Mouse (Mus musculus): Measurements from ENCODE around the gene Gsto1.

GRCm38 (mm10) chr19:47864051-47864450 lies 9.3 kb downstream of the Gsto1 start:
- TF ChIP-seq EP300 (IDR thresholded peaks at IDR 0.05; ENCODE audit: low read depth in 1 of 2, low read length in 2 of 2) (no peak), ZNF384 (IDR thresholded peaks at IDR 0.05; ENCODE audit: low read depth, low read length) (no peak), CTCF (IDR thresholded peaks at IDR 0.05 in 2 of 3, conservative IDR thresholded peaks at IDR 0.05 in 1 of 3; ENCODE audit: control insufficient read depth in 1 of 3, insufficient read depth in 1 of 3, low read depth in 2 of 3, low read length in 3 of 3, poor library complexity in 1 of 3, severe bottlenecking in 1 of 3) (no peak), JUND (IDR thresholded peaks at IDR 0.05; ENCODE audit: low read depth, low read length) (no peak), ELF1 (IDR thresholded peaks at IDR 0.05; ENCODE audit: low read depth, low read length) (no peak), SIN3A (IDR thresholded peaks at IDR 0.05; ENCODE audit: low read length) (no peak), TBP (IDR thresholded peaks at IDR 0.05; ENCODE audit: low read depth, low read length) (no peak), POLR2A (IDR thresholded peaks at IDR 0.05; ENCODE audit: control insufficient read depth in 1 of 2, insufficient read depth in 1 of 2, low read depth in 1 of 2, low read length in 2 of 2, poor library complexity in 1 of 2) (no peak)
